Mouse (Mus musculus) liver, embryonic 15.5 days (tissue): ENCODE data around the gene Myog. TPM values are rescaled to one million over a fixed set of nuclear protein-coding genes. Genes with fewer than 3 reads are reported as not detected.

Experiments
- ATAC-seq: fragments of 200-750 bp; cut with Nextera tagmentation; 2 replicates; pipeline ENCODE4 v1.8.0; 2017; ENCODE audit warnings: moderate number of reproducible peaks, mild to moderate bottlenecking, moderate library complexity; ENCODE audit not compliant: insufficient read depth
- H3K27ac ChIP-seq: fragments of 300-500 bp; sonication (generic); replicated peaks from 2 replicates; pipeline ENCODE4 v1.5.1; 2015; ENCODE audit warnings: mild to moderate bottlenecking, inconsistent platforms
- H3K27me3 ChIP-seq: fragments of 300-500 bp; sonication (generic); 2 replicates; pipeline ENCODE4 v1.6.1; 2015; ENCODE audit warnings: mild to moderate bottlenecking, inconsistent platforms
- H3K36me3 ChIP-seq: fragments of 300-500 bp; sonication (generic); replicated peaks from 2 replicates; pipeline ENCODE4 v1.6.1; 2015; ENCODE audit warnings: moderate library complexity, mild to moderate bottlenecking, inconsistent platforms
- H3K4me1 ChIP-seq: fragments of 300-500 bp; sonication (generic); replicated peaks from 2 replicates; pipeline ENCODE4 v1.6.1; 2015; ENCODE audit warnings: inconsistent platforms
- H3K4me2 ChIP-seq: fragments of 300-500 bp; sonication (generic); 2 replicates; pipeline ENCODE4 v1.6.1; 2015; ENCODE audit warnings: moderate library complexity, mild to moderate bottlenecking, inconsistent platforms
- H3K4me3 ChIP-seq: fragments of 300-500 bp; sonication (generic); replicated peaks from 2 replicates; pipeline ENCODE4 v1.5.1; 2015; ENCODE audit warnings: mild to moderate bottlenecking, inconsistent platforms
- H3K9ac ChIP-seq: fragments of 300-500 bp; sonication (generic); 2 replicates; pipeline ENCODE4 v1.6.1; 2015; ENCODE audit warnings: moderate library complexity, mild to moderate bottlenecking, inconsistent platforms
- H3K9me3 ChIP-seq: fragments of 300-500 bp; sonication (generic); replicated peaks from 2 replicates; pipeline ENCODE4 v1.6.1; 2016; ENCODE audit warnings: inconsistent platforms
- WGBS: fragments of 180-500 bp; shearing (Covaris S2); methylation state at CpG from one replicate; pipeline ENCODE4 v1.1.7; 2015; ENCODE audit warnings: mixed read lengths; ENCODE audit not compliant: insufficient replicate concordance; 5-methylcytosine and 5-hydroxymethylcytosine counted together
- polyA plus RNA-seq: library from polyadenylated mRNA; unstranded; fragments of >200 nt; fragmentation: Nextera tagmentation; extraction: Ambion mirVana; gene quantifications from 2 replicates; pipeline ENCODE4 v1.2.1, GENCODE M21; 2015

Myog gene
- polyA plus RNA-seq, 1 experiment from 2014 or later, result 6.8 TPM

DNA sequence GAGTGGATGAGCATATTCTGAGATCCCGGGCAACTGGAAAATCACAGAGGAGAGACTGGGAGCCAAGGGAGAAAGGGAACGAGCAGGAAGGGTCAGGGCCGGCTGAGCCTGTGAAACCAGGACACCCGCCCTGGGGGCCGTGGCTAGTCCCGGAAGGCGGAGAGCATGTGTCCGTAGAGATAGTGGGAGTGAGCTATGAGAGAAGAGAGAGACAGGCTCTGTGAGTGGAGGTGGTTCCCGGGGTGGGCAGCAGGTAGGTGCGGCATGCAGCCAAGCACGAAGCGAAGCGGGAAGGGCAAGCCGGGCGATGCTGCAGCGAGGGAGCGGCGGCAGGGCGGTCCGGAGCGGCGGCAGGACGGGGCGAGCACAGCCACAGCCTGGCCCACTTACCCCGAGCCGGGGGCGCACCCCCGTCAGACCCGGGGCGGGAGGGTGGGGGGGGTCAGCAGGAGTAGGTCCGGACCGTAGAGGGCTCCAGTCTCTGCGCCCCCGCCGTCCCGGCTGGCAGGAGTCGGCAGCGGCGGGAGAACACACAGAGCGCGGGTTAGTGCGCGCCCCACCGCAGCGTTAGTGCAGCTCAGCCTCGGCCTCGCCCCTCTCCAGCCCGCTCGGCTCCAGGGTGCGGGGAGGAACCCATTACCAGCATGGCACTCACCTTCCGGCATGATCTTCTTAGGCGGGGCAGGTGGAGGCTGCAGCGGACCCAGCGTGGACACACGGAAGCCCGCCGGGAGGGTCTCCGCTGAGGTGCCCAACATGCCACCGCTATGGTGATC lies 9.0 kb downstream of the Myog start:
- Histone ChIP-seq H3K27ac (no peak overlapping the region), H3K4me2 (peak overlapping the region; percentile 71), H3K36me3 (no peaks in the 10 kb centered on the region), H3K4me3 (peak overlapping the region; percentile 42), H3K27me3 (peaks cover 41% of the 10 kb centered on the region), H3K4me1 (peaks cover 18% of the 10 kb centered on the region), H3K9ac (peak overlapping the region; percentile 11; the same call in 1 of the 2 replicates), H3K9me3 (no peaks in the 10 kb centered on the region)
- WGBS, result 11% methylated on average over 52 of the region's 59 CpGs
- no peak for ATAC-seq

DNA sequence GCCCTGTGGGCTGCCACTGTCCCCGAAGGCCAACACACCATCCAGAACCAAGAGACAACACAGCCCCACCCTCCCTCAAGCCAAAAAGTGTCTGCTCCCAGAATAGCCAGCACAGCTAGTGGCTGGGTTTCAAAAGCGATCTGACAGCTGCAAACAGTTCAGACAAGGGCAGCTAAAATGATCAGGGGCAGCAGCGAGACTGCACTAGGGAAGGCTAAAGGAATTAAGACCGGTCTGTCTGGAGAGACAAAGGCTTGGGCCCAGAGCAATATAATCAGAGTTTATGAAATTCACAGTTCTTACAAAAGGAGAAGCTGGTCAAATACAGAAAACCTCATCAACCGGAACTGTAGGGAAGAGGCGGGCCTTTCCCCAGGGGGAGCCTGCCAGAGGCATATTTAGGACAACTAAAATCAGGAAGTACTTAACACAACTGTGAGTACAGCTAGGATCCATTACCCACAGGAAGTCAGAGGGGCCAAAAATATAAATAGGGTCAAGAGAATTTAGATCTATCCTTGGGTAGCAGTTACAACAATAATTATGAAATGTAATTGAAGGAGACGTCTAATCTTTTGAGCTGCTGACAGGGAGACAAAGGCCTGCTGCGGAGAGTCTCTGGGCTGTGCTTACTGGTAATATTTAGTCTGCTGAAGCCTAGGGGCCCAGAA lies 12.9 kb downstream of the Myog start:
- Histone ChIP-seq H3K27ac (peak overlapping the region; percentile 74), H3K4me2 (0 out of 2 replicates have a peak overlapping the region, but pooled peaks have one; percentile 8), H3K36me3 (no peaks in the 10 kb centered on the region), H3K9me3 (no peaks in the 10 kb centered on the region), H3K4me3 (no peak overlapping the region), H3K27me3 (peaks cover 33% of the 10 kb centered on the region), H3K4me1 (peaks cover 17% of the 10 kb centered on the region), H3K9ac (no peak overlapping the region)
- ATAC-seq, result no peak
- 19% methylated on average over 8 of the region's 8 CpGs for WGBS

DNA sequence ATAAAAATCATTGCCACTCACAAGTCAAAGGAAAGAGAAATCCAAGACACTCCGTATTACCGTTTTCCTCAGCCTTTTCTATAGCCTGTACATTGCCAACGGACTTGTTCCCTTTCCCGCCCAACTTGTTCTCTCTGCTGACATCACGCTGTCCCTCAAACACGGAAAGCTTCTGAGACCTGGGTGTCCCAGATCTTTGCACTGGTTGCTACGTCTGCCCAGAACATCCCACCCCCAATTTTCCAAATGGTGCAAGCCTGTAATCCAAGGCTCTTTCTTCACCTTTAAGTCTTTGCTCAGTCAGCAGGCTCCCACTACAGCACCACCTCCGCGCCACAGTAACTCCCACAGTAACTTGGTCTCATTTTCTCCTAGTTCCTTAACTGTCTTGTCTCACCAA lies 15.2 kb downstream of the Myog start:
- Histone ChIP-seq H3K4me3 (no peak overlapping the region), H3K36me3 (no peaks in the 10 kb centered on the region), H3K9ac (no peak overlapping the region), H3K9me3 (no peaks in the 10 kb centered on the region), H3K4me1 (peaks cover 8% of the 10 kb centered on the region; the same call in 1 of the 2 replicates), H3K27ac (no peak overlapping the region), H3K27me3 (peaks cover 10% of the 10 kb centered on the region), H3K4me2 (no peak overlapping the region)
- ATAC-seq, result no peak
- WGBS, result 78% methylated on average over 9 of the region's 9 CpGs

DNA sequence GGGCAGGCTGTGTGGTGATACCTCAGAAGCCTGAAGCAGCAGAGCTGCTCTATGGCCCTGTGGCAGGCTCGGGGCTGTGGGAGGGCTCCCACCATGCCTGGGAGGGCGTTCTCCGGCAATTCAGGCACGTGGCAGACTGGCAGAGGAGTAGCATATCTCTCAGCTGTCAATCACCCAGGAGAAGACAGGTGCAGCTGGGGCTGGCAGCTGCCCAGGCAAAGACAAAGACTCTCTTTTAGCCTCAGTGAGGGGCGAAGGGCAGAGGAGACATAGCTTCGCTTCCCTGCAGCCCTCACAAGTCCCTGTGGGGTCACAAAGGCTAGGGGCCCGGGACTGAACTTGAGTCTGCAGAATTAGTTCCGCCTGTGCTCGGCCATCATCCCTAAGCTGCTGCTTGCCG lies 17.6 kb downstream of the Myog start:
- Histone ChIP-seq H3K4me3 (no peak overlapping the region), H3K4me1 (peaks cover 5% of the 10 kb centered on the region; the same call in 1 of the 2 replicates), H3K4me2 (no peak overlapping the region), H3K27ac (no peak overlapping the region), H3K36me3 (no peaks in the 10 kb centered on the region), H3K9ac (no peak overlapping the region), H3K27me3 (no peaks in the 10 kb centered on the region), H3K9me3 (no peaks in the 10 kb centered on the region)
- ATAC-seq, result no peak
- 47% methylated on average over 10 of the region's 10 CpGs for WGBS

DNA sequence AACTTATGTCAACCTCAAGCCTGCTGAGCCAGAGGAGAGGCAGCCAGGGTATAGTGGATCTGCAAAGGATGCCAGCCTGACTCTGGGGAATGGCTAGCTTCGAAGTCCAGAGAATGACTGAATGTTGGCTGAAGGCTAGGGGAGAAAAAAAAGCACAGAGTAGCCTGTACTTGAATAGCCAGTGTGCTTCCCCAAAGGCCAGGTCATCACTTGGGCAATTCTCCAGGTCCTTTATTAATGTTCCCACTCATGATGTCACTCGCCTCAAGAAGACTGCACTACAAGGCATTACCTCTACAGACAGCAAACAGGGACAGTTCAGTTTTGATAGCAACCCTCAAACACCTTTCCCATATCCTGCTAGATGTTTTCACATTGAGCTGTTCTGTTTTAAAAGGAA lies 20.5 kb downstream of the Myog start:
- no peak overlapping the region for H3K4me2 ChIP-seq
- WGBS, result 75% methylated on average over 2 of the region's 2 CpGs
- no peaks in the 10 kb centered on the region for H3K4me1 ChIP-seq
- H3K36me3 ChIP-seq, result no peaks in the 10 kb centered on the region
- no peaks in the 10 kb centered on the region for H3K9me3 ChIP-seq
- no peaks in the 10 kb centered on the region for H3K27me3 ChIP-seq
- no peak for ATAC-seq
- H3K9ac ChIP-seq, result no peak overlapping the region
- no peak overlapping the region for H3K4me3 ChIP-seq
- no peak overlapping the region for H3K27ac ChIP-seq

DNA sequence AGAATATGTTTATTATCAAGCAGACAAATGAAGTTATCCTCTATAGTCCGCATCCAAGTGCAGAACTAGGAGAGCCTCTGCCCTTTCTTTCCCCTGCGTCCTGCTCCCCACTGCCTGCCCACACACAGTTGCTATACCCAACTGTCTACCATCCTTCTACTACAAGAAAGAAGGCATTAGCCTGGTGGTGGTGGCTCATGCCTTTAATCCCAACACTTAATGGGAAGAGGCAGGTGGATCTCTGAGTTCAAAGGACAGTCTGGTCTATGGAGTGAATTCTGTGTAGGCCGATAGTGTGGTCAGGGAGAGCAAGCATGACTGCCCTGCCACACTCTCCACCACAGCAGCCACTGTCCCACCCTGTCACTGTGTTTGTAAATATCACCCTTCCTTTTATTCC lies 20.9 kb downstream of the Myog start:
- no peak overlapping the region for H3K4me2 ChIP-seq
- WGBS, result 78% methylated on average over 3 of the region's 3 CpGs
- no peak overlapping the region for H3K9ac ChIP-seq
- no peak overlapping the region for H3K27ac ChIP-seq
- no peaks in the 10 kb centered on the region for H3K4me1 ChIP-seq
- H3K27me3 ChIP-seq, result no peaks in the 10 kb centered on the region
- no peak overlapping the region for H3K4me3 ChIP-seq
- no peaks in the 10 kb centered on the region for H3K36me3 ChIP-seq
- no peak for ATAC-seq
- no peaks in the 10 kb centered on the region for H3K9me3 ChIP-seq

DNA sequence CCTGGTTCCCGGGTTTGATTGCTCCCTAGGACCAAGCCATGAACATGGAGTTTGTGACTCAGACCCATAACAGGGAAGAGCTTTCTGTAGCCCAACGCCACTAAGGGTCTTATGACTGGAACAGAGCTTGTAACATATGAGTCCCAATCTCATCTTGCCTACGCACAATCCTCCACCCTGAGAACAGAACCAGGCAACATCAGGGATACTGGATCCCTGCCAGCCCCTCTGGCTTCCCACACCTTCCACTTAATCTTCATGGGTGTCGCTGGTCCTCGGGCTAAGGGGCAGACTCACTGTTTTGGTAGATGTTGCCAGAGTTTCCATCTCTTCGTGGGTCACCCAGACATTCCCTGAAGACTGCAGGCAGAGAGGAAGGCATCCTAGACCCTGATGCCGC lies 22.0 kb downstream of the Myog start:
- ATAC-seq, result no peak
- WGBS, result 72% methylated on average over 7 of the region's 7 CpGs
- no peak overlapping the region for H3K9ac ChIP-seq

DNA sequence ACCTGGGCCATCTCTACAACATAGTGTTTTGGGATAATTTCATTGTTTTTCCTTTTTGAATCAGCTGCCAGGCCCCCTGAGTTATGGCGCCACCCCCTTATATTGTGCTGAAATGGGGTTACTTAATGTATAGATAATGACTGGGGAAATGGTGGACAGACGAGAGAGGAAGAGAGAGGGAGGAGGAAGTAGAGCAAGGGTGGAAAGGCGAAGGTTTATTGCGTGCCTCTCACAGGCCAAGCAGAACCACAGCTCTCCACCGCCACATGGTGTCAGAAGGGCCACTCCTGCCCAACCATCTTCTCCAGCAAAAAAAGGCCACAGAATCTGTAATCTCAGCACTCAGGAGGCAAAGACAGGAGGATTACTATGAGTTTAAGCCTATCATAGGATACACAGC lies 25.4 kb downstream of the Myog start:
- Histone ChIP-seq H3K4me1 (no peaks in the 10 kb centered on the region), H3K9me3 (no peaks in the 10 kb centered on the region), H3K27me3 (no peaks in the 10 kb centered on the region), H3K36me3 (no peaks in the 10 kb centered on the region), H3K4me2 (no peak overlapping the region), H3K9ac (no peak overlapping the region), H3K4me3 (no peak overlapping the region), H3K27ac (no peak overlapping the region)
- ATAC-seq, result no peak
- 44% methylated on average over 5 of the region's 5 CpGs for WGBS

More for the DNA sequence above, 22.0 kb downstream of the Myog start:
- Histone ChIP-seq H3K4me2 (no peak overlapping the region), H3K9me3 (no peaks in the 10 kb centered on the region), H3K27ac (no peak overlapping the region), H3K36me3 (no peaks in the 10 kb centered on the region), H3K27me3 (no peaks in the 10 kb centered on the region), H3K4me3 (no peak overlapping the region), H3K4me1 (no peaks in the 10 kb centered on the region)

DNA sequence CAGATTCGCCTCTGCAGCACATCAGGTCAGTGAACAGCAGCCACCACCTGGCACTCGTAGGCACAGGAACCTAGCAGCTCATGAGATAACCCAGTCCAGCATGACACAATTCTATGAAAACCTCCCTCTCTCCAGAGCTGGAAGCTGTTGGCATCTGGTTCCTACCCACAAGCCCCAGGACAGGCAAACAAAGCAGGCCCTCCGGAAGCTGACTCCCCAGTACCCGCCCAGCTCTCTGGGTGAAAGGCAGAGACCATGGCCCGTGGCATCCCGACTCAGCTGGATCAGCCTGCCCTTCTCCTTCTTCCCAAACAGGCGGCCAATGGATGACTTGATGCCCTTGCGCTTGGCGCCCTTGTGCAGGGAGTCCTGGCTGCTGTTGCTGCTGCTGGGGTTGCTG lies 26.6 kb downstream of the Myog start:
- no peak overlapping the region for H3K4me3 ChIP-seq
- H3K4me1 ChIP-seq, result no peaks in the 10 kb centered on the region
- no peak for ATAC-seq
- no peaks in the 10 kb centered on the region for H3K36me3 ChIP-seq
- no peak overlapping the region for H3K27ac ChIP-seq
- no peaks in the 10 kb centered on the region for H3K9me3 ChIP-seq
- H3K27me3 ChIP-seq, result no peaks in the 10 kb centered on the region
- H3K4me2 ChIP-seq, result no peak overlapping the region
- 59% methylated on average over 9 of the region's 9 CpGs for WGBS
- no peak overlapping the region for H3K9ac ChIP-seq

DNA sequence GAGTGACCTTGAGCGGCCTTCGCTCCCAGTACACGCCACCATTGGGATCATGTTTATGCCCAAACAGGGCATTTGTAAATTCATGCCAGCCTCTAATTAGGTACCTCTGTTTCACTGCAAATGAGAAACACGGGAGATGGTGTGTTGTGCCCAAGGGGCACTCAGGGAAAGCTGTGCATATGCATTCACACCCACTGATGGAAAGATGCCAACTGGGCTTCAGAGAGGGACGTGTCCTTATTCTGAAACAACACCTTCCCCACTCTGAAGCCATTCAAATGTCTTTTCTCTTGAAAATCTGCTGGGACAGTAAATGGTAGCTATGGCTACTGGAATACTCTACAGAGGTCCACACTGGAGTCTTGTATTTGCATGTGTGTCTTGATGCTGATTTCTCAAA lies 28.5 kb downstream of the Myog start:
- no peak overlapping the region for H3K4me2 ChIP-seq
- no peak overlapping the region for H3K9ac ChIP-seq
- no peak for ATAC-seq
- no peaks in the 10 kb centered on the region for H3K4me1 ChIP-seq
- H3K27me3 ChIP-seq, result no peaks in the 10 kb centered on the region
- no peaks in the 10 kb centered on the region for H3K36me3 ChIP-seq
- H3K4me3 ChIP-seq, result no peak overlapping the region
- H3K27ac ChIP-seq, result no peak overlapping the region
- WGBS, result 69% methylated on average over 5 of the region's 5 CpGs
- H3K9me3 ChIP-seq, result no peaks in the 10 kb centered on the region

DNA sequence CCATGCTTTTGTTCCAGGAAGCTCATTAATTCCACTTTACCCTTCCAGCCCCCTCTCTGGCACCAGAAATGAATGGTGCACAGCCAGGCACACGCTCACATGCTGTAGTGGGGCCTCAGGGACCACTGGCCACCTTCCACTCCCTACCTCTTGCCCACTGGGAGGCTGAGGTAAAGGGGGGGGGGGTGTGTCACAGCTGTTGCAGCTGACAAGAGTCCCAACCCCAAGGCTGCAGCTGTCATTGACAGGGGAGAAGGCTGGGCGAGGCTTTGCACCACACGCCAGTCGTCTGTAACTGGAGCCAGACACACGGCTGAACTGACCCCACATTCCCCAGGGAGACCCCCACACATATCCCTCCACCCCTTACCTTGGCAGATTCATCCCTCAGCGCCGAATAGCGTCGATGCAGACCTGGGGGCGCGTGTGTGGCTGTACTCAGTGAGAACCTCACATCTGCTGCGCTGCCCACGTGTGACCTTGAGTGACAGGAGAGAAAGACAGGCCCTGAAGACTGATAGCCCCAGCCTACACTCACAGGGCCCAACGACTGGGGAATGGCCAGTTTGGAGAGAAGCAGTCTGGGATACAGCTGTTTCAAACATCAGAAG lies 31.0 kb downstream of the Myog start:
- no peak overlapping the region for H3K9ac ChIP-seq
- no peak overlapping the region for H3K4me2 ChIP-seq
- no peaks in the 10 kb centered on the region for H3K4me1 ChIP-seq
- H3K36me3 ChIP-seq, result no peaks in the 10 kb centered on the region
- 52% methylated on average over 14 of the region's 14 CpGs for WGBS
- no peak for ATAC-seq
- H3K27me3 ChIP-seq, result no peaks in the 10 kb centered on the region; the same call in 1 of the 2 replicates
- H3K4me3 ChIP-seq, result no peak overlapping the region
- no peak overlapping the region for H3K27ac ChIP-seq
- no peaks in the 10 kb centered on the region for H3K9me3 ChIP-seq
